Mouse (Mus musculus) testis, postnatal 14 days (tissue): ENCODE data around the gene Ttbk2.

Experiments used
- DNase-seq: peaks from one replicate; pipeline ENCODE4 v3.0.0; 2021; ENCODE audit warnings: low spot score

The Ttbk2 gene

DNA sequence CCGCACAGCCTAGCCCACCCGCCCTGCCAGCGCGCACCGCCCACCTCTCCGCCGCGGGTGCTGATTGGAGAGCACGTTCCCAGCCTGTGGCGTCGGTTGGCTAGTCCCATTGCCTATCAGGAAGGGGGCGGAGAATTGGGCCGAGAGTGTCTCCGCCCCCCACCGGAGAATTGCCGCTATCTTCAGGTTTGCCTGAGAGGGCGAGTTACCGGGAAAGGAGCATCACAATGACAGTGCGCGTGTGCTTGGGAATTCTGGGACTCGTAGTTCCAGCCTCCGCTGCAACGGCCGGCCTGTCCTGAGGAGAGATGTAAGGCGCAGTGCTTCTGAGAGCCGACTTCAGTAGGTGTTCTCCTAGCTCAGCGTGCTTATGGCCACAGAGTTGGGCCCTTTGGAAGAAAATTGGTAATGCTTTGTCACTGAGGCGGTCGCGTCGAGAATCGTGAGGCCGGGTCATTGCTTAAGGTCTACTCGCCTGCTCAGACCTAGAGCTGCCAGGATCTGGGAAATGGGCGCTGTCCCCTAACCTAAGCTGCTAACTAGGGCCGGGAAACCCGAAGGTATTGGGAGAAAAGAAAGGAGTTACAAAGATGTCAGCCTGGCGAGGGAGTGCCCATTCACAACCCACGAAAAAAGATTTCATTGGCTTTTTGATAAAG lies at the start of gene Ttbk2:
Ttbk2 (minus strand) TSS at position 181 of the 659 bp plus-strand sequence.
- DNase-seq = peak; percentile 97

DNA sequence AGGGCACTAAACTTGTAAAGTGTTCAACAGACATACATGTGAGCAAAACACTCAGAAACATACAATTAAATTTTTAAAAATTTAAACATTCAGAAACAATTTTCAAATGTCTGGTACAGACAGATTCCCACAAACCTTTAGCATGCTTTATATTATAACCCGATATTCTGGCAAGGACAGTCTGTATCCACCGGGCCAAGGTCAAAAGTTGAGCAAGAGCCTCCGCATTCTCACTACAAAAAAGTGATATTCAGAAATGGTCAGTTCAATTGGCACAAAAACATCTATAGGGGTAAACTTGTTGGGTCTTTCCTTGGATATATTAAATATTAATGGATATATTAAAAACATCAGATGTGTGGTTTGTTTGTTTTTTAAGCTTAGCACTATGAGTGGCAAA lies 46.0 kb upstream of the Ttbk2 start:
- DNase-seq = no peak

DNA sequence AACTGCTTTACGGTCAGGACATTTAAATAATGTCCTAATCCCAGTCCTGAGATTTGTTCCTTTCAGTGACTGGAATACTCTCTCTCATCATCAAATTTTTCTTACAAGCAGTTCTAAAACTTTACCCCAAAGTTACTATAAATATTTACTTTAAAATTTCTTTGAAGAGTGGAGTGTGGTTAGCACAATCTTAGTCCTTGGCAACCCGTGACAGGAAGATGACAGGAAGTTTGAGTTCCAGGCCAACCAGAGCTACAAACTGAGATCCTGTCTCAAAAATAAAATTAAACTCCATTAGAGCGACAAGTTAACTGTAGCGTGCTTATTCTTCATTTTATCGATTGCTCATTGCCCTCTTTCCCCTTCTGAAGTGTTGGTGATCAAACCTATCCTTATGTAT lies 37.2 kb upstream of the Ttbk2 start:
- DNase-seq = no peak

DNA sequence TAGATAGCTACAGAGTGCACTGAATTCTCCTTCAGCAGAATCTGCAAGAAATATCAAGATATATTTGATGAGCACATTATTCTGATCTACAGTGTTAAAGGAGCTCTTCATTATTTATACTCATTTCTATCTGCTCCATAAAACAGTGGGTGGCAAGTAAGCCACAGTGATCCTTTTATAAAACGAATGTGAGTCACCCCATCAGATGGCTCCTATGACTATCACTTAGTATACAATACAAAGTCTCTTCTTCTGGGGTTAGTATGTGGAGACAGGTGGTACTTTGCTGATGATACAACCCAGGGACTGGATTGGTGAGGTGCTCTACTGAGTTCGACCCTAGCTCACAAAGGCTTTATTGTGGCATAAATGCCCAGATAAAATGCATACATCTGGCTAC lies 22.8 kb upstream of the Ttbk2 start:
- DNase-seq = no peak

DNA sequence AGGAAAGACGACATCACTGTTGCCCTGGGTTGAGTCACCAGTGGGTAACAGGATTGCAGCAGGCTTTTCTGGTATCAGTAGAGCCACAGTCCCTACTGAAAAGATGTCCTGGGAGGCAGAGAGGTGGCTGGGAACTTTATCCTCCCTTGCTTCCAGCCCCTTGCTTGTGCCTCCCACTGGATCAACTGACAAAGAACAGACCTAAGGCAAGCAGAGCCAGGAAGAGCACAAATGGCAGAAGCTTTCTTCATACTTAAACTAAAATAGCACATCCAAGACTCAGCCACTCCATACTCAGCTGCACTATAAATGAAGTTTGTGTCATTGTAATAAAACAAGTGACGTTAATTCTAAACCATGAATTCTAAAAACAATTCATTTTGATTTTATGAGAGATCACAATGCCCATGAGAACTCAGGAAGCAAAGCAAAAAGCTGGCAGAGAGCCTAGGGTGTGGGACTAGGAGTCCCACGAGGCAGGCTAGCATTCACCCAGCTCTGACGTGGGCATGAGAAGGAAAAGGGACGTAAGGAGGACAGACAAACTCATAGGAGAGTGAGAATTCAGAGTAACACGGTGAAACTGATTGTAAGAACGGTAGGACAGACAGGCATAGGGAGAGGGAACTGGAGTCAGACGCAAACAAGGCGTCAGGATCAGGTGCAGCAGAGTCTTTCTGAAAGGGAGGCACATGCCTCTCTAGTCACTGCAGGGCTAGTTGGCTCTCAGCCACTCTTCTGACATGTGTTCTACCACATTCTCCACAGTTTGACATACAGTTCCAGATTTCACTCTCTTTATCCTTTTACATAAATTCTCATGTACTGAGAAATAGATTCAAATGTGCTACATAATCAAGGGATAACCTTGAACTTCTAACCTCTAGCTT lies 21.3 kb upstream of the Ttbk2 start:
- DNase-seq = no peak

DNA sequence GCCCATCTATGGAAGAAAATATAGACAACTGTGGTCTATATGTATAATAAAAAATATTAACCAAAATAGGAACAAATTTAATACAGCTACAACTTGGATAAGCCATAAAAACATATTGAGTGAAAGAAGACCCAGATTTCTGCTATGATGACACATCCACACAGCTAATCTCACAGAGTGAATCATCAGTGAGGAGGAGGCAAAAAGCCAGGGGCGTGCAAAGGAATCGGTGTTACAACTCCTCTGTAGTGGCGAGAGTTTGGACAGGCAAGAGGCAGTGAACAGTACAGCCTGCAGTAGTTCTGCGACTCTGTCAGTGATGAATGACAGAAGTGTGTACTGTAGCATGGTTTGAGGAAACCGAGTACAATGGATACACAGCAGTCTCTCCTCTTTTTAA lies 16.9 kb upstream of the Ttbk2 start:
- no peak for DNase-seq

DNA sequence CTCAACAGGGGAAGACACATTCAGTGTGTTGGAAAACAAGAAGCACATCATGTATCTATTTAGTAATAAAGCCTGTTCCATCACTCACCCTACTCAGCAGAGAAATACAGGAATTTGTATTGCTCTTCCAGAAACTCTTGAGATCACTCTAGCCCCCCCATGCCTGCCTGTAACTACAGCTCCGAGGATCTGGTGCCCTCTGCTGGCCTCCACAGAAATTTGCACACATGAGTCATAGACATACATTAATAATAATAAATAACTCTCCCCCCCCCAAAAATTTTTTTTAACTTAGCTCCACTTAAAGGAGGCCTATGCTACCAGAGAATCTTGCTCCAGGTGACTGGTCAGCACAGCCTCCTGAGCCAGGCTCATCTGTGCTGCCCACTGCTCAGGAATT lies 16.2 kb upstream of the Ttbk2 start:
- no peak for DNase-seq

DNA sequence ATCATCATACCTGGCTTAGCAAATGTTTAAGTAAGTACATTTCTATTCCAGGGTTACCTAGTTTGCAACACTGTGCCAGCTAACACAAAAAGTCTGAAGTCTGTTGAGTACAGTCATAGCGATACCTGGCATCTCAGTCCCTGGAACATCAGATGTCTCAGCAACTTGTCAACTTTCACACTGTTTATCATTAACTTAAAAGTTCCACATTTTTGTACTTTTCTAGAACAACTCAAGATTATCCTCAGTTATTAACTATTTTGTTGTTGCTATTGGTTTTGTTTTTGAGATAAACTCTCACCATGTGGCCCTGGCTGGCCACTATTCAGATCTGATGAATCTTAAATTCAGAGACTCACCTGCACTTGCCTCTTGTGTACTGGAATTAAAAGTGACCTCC lies 13.0 kb upstream of the Ttbk2 start:
- no peak for DNase-seq

DNA sequence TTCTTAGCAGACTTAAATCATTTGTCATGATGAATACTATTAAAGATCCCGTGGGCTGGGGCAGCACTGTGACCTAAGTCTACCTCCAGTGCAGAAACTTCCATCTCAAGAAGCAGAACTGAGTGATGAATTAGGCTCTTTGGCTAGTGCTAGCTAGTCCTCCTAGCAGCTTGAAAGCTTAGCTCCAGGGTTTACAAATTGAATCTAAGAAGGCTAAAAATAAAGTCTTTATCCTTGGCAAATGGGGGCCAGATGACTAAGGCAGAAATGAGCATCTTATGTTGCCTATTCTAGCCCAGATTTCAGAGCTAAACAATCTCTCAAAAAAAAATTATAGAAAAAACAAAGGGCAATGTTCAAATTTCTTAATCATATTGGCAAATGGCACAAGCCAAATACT lies 10.3 kb upstream of the Ttbk2 start:
- no peak for DNase-seq

DNA sequence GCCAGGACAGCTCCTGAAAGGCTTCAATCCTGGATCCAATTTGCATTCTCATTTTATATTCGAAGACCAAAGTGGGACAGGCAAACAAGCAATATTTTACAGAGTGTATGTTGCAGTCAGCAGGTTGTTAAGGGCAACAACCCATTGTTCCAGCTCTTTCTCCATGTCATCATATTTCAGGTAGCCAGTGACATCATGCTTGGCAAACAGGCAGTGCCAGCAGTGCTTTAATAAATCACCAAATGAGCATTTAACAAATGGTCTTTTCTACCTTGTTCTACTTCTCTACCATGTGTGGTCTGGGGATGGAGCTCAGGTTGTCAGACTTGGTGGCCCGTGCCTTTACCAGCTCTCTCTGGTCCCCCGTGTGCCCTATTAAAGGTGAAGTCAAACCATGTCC lies 7.7 kb upstream of the Ttbk2 start:
- DNase-seq = no peak

DNA sequence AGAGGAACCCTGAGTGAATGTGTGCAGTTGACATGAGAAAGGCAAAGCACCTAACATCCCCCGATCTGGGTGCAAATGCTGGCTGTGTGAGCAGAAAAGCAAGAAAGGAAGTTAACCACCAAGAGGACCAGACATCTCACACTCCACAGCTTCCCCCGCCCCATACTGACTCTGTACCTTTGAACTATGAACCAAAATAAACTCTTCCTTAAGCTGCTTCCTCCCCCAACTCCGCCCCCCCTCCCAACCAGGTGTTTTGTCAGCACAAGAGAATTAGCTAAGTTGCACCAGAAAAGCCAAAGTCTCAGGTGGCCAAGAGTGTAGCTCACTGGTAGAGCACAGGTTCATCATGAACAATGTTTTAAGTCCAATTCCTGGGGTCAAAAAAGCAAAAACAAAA lies 2.7 kb upstream of the Ttbk2 start:
- no peak for DNase-seq

DNA sequence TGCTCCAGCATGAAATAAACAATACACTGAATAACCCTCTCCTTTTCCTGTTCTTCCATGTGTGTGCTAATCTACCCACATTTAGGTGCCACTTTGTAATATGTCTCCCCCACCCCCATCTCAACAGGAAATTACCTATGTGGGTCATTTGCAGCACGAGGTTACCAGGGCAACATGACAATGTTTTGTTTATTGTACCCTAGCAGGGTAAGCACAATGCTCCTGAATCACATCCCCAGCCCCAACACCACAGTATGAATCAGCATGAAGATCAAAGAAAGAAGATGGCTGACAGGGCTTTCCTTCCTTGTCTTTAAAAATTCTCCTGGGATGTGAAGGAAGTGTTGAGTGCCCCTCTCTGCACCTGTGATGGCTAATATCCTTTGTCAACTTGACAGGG lies 2.2 kb upstream of the Ttbk2 start:
- no peak for DNase-seq

DNA sequence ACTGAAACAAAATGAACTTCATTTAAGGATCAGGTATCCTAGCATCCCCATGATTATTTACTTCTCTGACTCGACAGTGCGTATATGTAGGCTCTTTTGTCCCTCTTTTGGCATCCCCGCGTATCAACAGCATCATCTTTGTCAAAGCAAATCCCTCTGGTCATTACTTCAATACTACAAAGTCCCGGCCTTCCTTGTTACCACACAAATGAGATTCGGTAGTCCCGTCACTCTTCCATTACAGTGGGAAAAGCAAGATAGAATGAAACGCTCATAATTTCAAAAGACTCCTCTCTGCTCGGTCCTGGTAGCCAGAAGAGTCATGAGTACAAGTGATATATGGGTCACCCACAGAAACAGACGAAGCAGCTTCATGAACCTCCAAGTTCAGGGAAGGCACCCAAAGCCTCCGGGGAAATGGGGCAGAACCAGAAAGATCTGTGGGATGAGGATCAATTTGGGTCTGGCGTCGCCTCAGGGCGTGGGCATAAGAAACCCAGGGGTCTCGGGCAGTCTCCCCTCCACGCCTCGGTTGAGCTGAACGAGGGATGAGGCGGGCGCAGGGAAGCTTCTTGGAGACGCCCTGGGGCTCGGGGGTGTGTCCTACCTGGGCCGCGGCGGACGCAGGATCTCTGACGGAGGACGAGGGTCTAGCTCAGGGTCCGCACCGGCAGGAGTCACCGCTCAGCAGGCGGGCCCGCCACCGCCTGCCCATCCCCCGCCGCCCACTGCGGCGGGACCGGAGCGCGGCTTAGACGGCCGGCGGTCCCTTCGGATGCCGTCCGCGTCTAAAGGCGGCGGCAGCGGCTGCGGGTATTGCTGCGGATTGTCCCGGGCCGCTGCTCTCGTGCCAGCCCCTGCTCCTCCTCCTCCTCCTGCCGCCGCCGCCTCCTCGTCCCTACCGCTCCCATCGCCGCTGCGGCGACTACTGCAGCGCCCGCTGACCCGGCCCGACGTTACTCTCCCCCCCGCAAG lies 668 bp downstream of the Ttbk2 start, which contains the start of gene Cdan1:
Cdan1 (minus strand) TSS at position 680 of the 975 bp plus-strand sequence.
- DNase-seq = peak; percentile 76

DNA sequence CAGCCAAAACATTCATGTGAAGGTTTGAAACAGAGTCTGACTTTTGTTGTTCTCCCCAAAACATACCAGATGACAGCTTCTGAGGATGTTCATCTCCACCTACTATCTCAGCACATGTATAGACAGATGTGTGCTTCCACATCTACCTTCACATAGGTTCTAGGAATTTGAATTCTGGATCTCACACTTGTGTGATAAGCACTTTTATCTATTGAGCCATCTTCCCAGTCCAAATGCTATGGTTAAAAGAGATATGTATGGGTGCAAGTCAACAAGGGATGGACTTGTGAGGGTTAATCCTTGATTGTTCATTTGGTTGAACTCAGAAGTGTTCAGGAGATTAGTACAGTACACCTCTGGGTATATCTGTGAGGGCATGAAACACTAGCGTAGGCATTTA lies 5.1 kb downstream of the Ttbk2 start:
- DNase-seq = no peak

DNA sequence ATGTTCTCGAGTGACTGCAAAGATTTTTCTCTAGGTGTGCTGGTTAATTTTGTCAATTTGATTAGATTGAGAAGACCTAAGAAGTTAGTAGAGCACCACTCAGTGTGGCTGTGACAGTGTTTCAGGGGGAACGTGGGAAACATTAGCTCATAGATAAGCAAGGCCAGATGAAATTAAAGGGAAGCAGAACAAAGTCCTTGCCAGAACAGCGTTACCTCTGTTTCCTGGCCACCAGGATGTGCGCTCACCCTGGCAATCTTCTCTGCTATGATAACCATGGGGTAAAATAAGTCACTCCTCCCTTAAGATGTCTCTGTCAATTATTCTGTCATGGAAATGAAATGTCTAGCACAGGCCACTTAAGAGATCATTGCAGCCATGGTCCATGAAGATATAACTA lies 6.4 kb downstream of the Ttbk2 start:
- no peak for DNase-seq

DNA sequence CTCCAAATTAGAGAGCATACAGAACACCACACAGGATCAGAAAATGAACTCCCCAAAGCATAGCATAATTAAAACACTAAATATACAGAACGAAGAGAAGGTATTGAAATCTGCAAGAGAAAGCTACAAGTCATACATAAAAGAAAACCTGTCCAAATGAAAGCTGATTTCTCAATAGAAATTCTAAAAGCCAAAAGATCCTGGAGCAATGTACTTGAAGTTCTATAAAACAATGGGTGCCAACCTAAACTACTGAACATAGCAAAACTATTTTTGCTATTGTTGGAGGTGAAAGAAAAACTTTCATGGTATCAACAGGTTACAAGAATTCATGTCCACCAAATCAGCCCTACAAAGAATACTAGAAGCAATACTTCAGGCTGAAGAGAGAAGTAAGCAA lies 9.2 kb downstream of the Ttbk2 start:
- DNase-seq = no peak

DNA sequence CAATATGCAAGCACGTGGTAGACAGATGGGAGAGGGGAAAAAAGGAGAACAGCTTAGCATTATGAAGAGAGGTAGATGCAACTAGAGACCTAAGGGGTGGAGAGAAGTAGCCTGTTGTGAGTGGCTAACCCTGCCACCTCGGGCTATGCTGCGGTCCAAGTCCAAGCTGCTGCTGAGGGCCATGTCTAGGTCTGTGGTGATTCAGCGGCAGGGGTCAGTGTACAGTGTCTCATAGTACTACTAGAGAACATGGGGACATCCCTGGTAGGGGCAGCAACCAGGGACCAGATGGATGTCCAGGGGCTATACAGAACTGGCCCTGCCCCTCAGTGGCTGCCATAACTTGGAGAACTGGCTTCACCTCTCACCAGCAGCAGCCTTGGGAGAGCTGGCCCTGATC lies 15.2 kb downstream of the Ttbk2 start:
- no peak for DNase-seq

DNA sequence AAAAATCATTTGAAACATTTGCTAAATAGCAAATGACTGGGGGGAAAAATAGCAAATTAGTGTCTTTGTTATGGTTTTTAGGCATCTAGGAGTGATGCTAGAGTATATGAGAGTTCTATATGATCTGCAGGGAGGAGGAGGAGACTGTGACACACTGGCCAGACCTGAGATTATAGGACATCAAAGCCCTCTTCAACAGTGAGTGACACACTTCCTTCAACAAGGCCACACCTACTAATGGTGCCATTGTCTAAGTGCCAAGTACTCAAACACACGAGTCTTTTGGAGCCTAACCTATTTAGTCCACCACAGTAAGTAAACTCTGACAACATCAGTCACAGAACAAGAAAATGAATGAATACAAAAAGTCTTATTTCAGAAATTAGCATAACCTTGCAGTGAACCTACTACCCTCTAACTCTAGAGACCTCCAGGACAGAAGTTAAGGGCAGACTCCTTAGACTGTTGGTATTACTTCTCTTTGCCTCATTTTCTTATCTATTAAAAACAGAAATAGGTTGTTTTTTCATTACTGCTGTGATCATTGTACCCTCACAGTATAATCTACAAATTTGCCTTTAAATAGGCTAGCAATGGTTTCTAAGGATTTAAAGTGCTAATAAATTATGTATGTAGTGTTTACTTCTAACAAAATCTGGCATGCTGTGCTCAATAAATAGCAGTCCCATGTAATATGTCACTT lies 23.3 kb downstream of the Ttbk2 start:
- no peak for DNase-seq

DNA sequence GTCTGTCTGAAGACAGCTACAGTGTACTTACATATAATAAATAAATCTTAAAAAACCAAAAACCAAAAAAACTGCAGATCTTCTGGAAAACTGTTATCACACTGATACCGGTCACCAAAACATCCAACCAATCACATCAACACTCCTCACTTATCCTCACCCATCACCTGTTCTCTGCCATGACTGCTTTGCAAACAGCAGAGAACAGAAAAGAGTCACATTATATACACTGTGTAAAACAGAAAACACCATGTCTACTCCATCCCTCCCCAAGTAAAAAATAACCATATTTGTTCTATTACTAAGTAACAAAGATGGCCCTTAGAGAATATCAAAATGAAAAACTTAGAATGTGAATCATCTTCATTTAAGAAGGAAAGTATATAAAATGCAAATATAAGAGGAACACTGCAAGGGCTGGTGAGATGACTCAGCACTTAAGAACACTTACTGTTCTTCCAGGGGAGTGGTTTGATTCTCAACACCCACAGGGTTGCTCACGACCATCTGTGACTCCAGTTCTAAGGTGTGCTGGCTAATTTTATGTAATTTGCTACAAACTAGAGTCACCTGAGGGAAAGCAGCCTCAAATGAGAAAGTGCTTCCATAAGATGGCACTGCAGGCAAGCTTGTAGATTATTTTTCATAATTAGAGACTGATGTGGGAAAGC lies 80.0 kb downstream of the Ttbk2 start:
- no peak for DNase-seq

DNA sequence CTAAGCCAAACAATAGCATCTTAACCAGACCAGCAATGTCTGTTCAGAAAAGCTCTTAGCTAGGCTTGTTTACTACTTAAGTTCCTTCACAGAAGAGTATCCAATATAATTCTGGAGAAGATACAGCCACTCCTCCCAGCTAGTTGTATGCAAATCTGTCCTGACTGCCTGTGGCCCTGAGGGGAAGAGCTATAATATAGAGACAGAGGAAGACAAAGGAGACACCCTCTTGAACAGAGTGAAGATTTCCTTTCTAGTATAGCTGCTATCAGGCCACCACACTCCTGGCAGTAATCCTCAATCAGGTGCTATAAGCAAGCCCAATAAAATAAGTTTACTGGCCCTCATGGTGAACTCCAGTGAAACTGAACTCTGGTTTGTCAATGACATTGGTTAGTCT lies 88.5 kb downstream of the Ttbk2 start:
- DNase-seq = no peak

DNA sequence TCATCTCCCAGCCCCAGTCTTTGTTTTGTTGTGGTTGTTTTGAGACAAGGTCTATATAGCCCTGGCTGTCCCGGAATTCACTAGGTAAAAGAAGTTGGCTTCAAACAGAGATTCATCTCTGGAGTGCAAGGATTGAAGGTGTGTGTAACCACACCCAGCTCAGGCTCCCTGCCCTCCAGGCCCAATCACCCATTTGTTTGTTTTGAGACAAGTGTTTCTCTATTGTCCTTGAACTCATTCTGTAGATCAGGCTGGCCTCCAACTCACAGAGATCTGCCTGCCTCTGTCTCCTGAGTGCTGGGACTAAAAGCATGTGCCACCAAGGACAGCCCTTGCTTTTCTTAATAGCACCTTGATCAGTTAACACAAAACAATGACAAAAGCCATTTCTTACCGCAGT lies 102.4 kb downstream of the Ttbk2 start:
- DNase-seq = no peak
